Mouse (Mus musculus) MEL (cell line): ENCODE measurements at regions not wholly inside any gene's neighbourhood (a gene's known extent, or its start where the extent isn't known, plus 50 kb on each side); places are given as distances from the start of the nearest gene placed in this dataset.

Experiments
- CHD1 ChIP-seq: IDR thresholded peaks from 2 replicates; pipeline ENCODE4 v1.6.1; 2012; ENCODE audit warnings: low read depth, mild to moderate bottlenecking, inconsistent platforms, low read length, improper control_type of control experiment
- CHD2 ChIP-seq: IDR thresholded peaks from 2 replicates; pipeline ENCODE4 v1.6.1; 2011; ENCODE audit warnings: low read length, improper control_type of control experiment
- CTCF ChIP-seq, 3 experiments: IDR thresholded peaks in 2 of 3; conservative IDR thresholded peaks in 1 of 3; 2 replicates each; pipeline ENCODE4 v1.5.1; 2011 to 2012; ENCODE audit warnings: low read length in 3 of 3, low read depth in 2 of 3, mild to moderate bottlenecking in 2 of 3, improper control_type of control experiment in 1 of 3, inconsistent platforms in 1 of 3, mixed read lengths in 1 of 3, moderate library complexity in 1 of 3; ENCODE audit not compliant: control insufficient read depth in 1 of 3, insufficient read depth in 1 of 3, poor library complexity in 1 of 3, severe bottlenecking in 1 of 3
- EP300 ChIP-seq, 2 experiments: IDR thresholded peaks; 2 replicates each; pipeline ENCODE4 v1.6.1; 2011; ENCODE audit warnings: improper control_type of control experiment in 2 of 2, low read length in 2 of 2, low read depth in 1 of 2, mild to moderate bottlenecking in 1 of 2
- ETS1 ChIP-seq: IDR thresholded peaks from 2 replicates; pipeline ENCODE4 v1.6.1; 2012; ENCODE audit warnings: low read depth, mild to moderate bottlenecking, inconsistent platforms, low read length, improper control_type of control experiment, moderate library complexity
- MEF2A ChIP-seq: IDR thresholded peaks from 2 replicates; pipeline ENCODE4 v1.6.1; 2014; ENCODE audit warnings: low read depth, mild to moderate bottlenecking, inconsistent platforms, low read length, improper control_type of control experiment; ENCODE audit not compliant: poor library complexity, insufficient replicate concordance, severe bottlenecking; ENCODE audit errors: extremely low read depth
- MYB ChIP-seq: IDR thresholded peaks from 2 replicates; pipeline ENCODE4 v1.6.1; 2011; ENCODE audit warnings: mild to moderate bottlenecking, low read depth, low read length, improper control_type of control experiment
- MYC ChIP-seq: IDR thresholded peaks from 2 replicates; pipeline ENCODE4 v1.6.1; 2011; ENCODE audit warnings: low read depth, mild to moderate bottlenecking, low read length, improper control_type of control experiment, moderate library complexity
- POLR2A ChIP-seq, 2 experiments: IDR thresholded peaks; 2 replicates each; pipeline ENCODE4 v1.6.1; 2011 to 2012; ENCODE audit warnings: low read length in 2 of 2, mild to moderate bottlenecking in 2 of 2, control low read depth in 1 of 2, improper control_type of control experiment in 1 of 2, low read depth in 1 of 2, moderate library complexity in 1 of 2; ENCODE audit not compliant: control insufficient read depth in 1 of 2, insufficient read depth in 1 of 2, poor library complexity in 1 of 2
- POLR2AphosphoS2 ChIP-seq: IDR thresholded peaks from 2 replicates; pipeline ENCODE4 v1.6.1; 2011; ENCODE audit warnings: low read length, improper control_type of control experiment
- RAD21 ChIP-seq: IDR thresholded peaks from 2 replicates; pipeline ENCODE4 v1.6.1; 2011; ENCODE audit warnings: mild to moderate bottlenecking, low read depth, low read length, improper control_type of control experiment
- USF1 ChIP-seq: IDR thresholded peaks from 2 replicates; pipeline ENCODE4 v1.6.1; 2014; ENCODE audit warnings: low read depth, mild to moderate bottlenecking, inconsistent platforms, low read length, improper control_type of control experiment, moderate library complexity
- ZNF384 ChIP-seq: IDR thresholded peaks from 2 replicates; pipeline ENCODE4 v1.6.1; 2012; ENCODE audit warnings: low read depth, mild to moderate bottlenecking, inconsistent platforms, low read length, improper control_type of control experiment

GRCm38 (mm10) chr11:57956076-57956475 is 52.8 kb upstream of the Larp1 start:
- no peak for TF ChIP-seq ETS1
- TF ChIP-seq POLR2A (IDR thresholded peaks at IDR 0.05; ENCODE audit: control insufficient read depth in 1 of 2, insufficient read depth in 1 of 2, low read depth in 1 of 2, low read length in 2 of 2, poor library complexity in 1 of 2), result no peak
- TF ChIP-seq EP300 (IDR thresholded peaks at IDR 0.05; ENCODE audit: low read depth in 1 of 2, low read length in 2 of 2), result no peak
- no peak for TF ChIP-seq RAD21
- no peak for TF ChIP-seq ZNF384
- no peak for TF ChIP-seq USF1
- no peak for TF ChIP-seq CTCF (IDR thresholded peaks at IDR 0.05 in 2 of 3, conservative IDR thresholded peaks at IDR 0.05 in 1 of 3; ENCODE audit: control insufficient read depth in 1 of 3, insufficient read depth in 1 of 3, low read depth in 2 of 3, low read length in 3 of 3, poor library complexity in 1 of 3, severe bottlenecking in 1 of 3)
- TF ChIP-seq CHD2, result no peak
- TF ChIP-seq CHD1, result no peak
- no peak for TF ChIP-seq MYC
- no peak for TF ChIP-seq MYB
- TF ChIP-seq POLR2AphosphoS2, result no peak
- no peak for TF ChIP-seq MEF2A
